Mouse (Mus musculus) neural tube, embryonic 15.5 days (tissue): ENCODE results near the gene Bcl9l. TPM values are rescaled to one million over a fixed set of nuclear protein-coding genes. Genes with fewer than 3 reads are reported as not detected.

ENCODE experiments used
- ATAC-seq: fragments of 200-750 bp; cut with Nextera tagmentation; 2 replicates; pipeline ENCODE4 v1.8.0; 2017; ENCODE audit warnings: mild to moderate bottlenecking, moderate TSS enrichment, moderate library complexity; ENCODE audit not compliant: low FRiP score
- H3K27ac ChIP-seq: fragments of 300-500 bp; sonication (generic); replicated peaks from 2 replicates; pipeline ENCODE4 v1.5.1; 2015; ENCODE audit warnings: mild to moderate bottlenecking, inconsistent platforms
- H3K27me3 ChIP-seq: fragments of 300-500 bp; sonication (generic); replicated peaks from 2 replicates; pipeline ENCODE4 v1.6.1; 2015; ENCODE audit warnings: inconsistent platforms
- H3K36me3 ChIP-seq: fragments of 300-500 bp; sonication (generic); 2 replicates; pipeline ENCODE4 v1.6.1; 2015; ENCODE audit warnings: inconsistent platforms
- H3K4me1 ChIP-seq: fragments of 300-500 bp; sonication (generic); 2 replicates; pipeline ENCODE4 v1.6.1; 2015; ENCODE audit warnings: inconsistent platforms
- H3K4me2 ChIP-seq: fragments of 300-500 bp; sonication (generic); 2 replicates; pipeline ENCODE4 v1.6.1; 2015; ENCODE audit warnings: inconsistent platforms, mild to moderate bottlenecking, moderate library complexity
- H3K4me3 ChIP-seq: fragments of 300-500 bp; sonication (generic); replicated peaks from 2 replicates; pipeline ENCODE4 v1.5.1; 2015; ENCODE audit warnings: mild to moderate bottlenecking, inconsistent platforms
- H3K9ac ChIP-seq: fragments of 300-500 bp; sonication (generic); replicated peaks from 2 replicates; pipeline ENCODE4 v1.6.1; 2015; ENCODE audit warnings: mild to moderate bottlenecking, inconsistent platforms
- H3K9me3 ChIP-seq: fragments of 300-500 bp; sonication (generic); replicated peaks from 2 replicates; pipeline ENCODE4 v1.6.1; 2016; ENCODE audit warnings: inconsistent platforms
- WGBS: fragments of 180-500 bp; shearing (Covaris S2); methylation state at CpG from one replicate; pipeline ENCODE4 v1.1.7; 2015; ENCODE audit warnings: mixed read lengths; 5-methylcytosine and 5-hydroxymethylcytosine counted together
- polyA plus RNA-seq: library from polyadenylated mRNA; unstranded; fragments of >200 nt; fragmentation: Nextera tagmentation; extraction: Ambion mirVana; gene quantifications from 2 replicates; pipeline ENCODE4 v1.2.1, GENCODE M21; 2015

The Bcl9l gene
- polyA plus RNA-seq, 1 experiment from 2014 or later: 9.7 TPM

GRCm38 (mm10) chr9:44518068-44518467, 35.4 kb downstream of the Bcl9l start:
- no peak for ATAC-seq
- Histone ChIP-seq H3K4me2 (no peak overlapping the region), H3K9ac (no peak overlapping the region), H3K27ac (no peak overlapping the region), H3K36me3 (no peaks in the 10 kb centered on the region), H3K4me3 (no peak overlapping the region), H3K27me3 (no peaks in the 10 kb centered on the region), H3K9me3 (no peaks in the 10 kb centered on the region), H3K4me1 (0 out of 2 replicates have a peak, but pooled peaks cover 4% of the 10 kb centered on the region)
- 66% methylated on average over 7 of the region's 7 CpGs for WGBS

GRCm38 (mm10) chr9:44521927-44522326, 39.3 kb downstream of the Bcl9l start:
- no peak overlapping the region for H3K4me2 ChIP-seq
- H3K9me3 ChIP-seq: no peaks in the 10 kb centered on the region
- H3K4me1 ChIP-seq: 0 out of 2 replicates have a peak, but pooled peaks cover 4% of the 10 kb centered on the region
- H3K27ac ChIP-seq: no peak overlapping the region
- WGBS: 86% methylated on average over 10 of the region's 10 CpGs
- no peaks in the 10 kb centered on the region for H3K27me3 ChIP-seq
- no peak overlapping the region for H3K4me3 ChIP-seq
- H3K36me3 ChIP-seq: no peaks in the 10 kb centered on the region
- H3K9ac ChIP-seq: no peak overlapping the region
- ATAC-seq: no peak

GRCm38 (mm10) chr9:44523686-44524085, 41.1 kb downstream of the Bcl9l start:
- H3K27ac ChIP-seq: no peak overlapping the region
- no peaks in the 10 kb centered on the region for H3K4me1 ChIP-seq
- no peak overlapping the region for H3K4me2 ChIP-seq
- H3K27me3 ChIP-seq: no peaks in the 10 kb centered on the region
- no peak for ATAC-seq
- WGBS: 70% methylated on average over 5 of the region's 5 CpGs
- no peaks in the 10 kb centered on the region for H3K9me3 ChIP-seq
- no peak overlapping the region for H3K9ac ChIP-seq
- H3K4me3 ChIP-seq: no peak overlapping the region
- no peaks in the 10 kb centered on the region for H3K36me3 ChIP-seq

GRCm38 (mm10) chr9:44524235-44524826, 41.7 kb downstream of the Bcl9l start:
- Histone ChIP-seq H3K9me3 (no peaks in the 10 kb centered on the region), H3K9ac (no peak overlapping the region), H3K27ac (no peak overlapping the region), H3K36me3 (no peaks in the 10 kb centered on the region), H3K27me3 (no peaks in the 10 kb centered on the region), H3K4me3 (no peak overlapping the region), H3K4me2 (no peak overlapping the region), H3K4me1 (no peaks in the 10 kb centered on the region)
- no peak for ATAC-seq
- 81% methylated on average over 5 of the region's 5 CpGs for WGBS

- H3K9ac ChIP-seq: no peak overlapping the region
- no peaks in the 10 kb centered on the region for H3K4me1 ChIP-seq
- H3K27me3 ChIP-seq: no peaks in the 10 kb centered on the region
- no peak overlapping the region for H3K4me2 ChIP-seq
- no peak overlapping the region for H3K4me3 ChIP-seq
- H3K36me3 ChIP-seq: no peaks in the 10 kb centered on the region
- H3K9me3 ChIP-seq: no peaks in the 10 kb centered on the region
- WGBS: 90% methylated on average over 3 of the region's 3 CpGs
- no peak for ATAC-seq
- no peak overlapping the region for H3K27ac ChIP-seq
Measured at GRCm38 (mm10) chr9:44525001-44525400, 42.4 kb downstream of the Bcl9l start.

GRCm38 (mm10) chr9:44525589-44525988, 43.0 kb downstream of the Bcl9l start:
- no peak overlapping the region for H3K4me2 ChIP-seq
- no peak overlapping the region for H3K9ac ChIP-seq
- H3K27me3 ChIP-seq: no peaks in the 10 kb centered on the region
- WGBS: 90% methylated on average over 8 of the region's 8 CpGs
- no peak for ATAC-seq
- no peaks in the 10 kb centered on the region for H3K36me3 ChIP-seq
- no peak overlapping the region for H3K4me3 ChIP-seq
- no peaks in the 10 kb centered on the region for H3K9me3 ChIP-seq
- no peak overlapping the region for H3K27ac ChIP-seq
- no peaks in the 10 kb centered on the region for H3K4me1 ChIP-seq

- H3K27ac ChIP-seq: no peak overlapping the region
- no peaks in the 10 kb centered on the region for H3K27me3 ChIP-seq
- no peak for ATAC-seq
- no peak overlapping the region for H3K4me2 ChIP-seq
- H3K4me3 ChIP-seq: no peak overlapping the region
- no peak overlapping the region for H3K9ac ChIP-seq
- 58% methylated on average over 9 of the region's 9 CpGs for WGBS
- no peaks in the 10 kb centered on the region for H3K9me3 ChIP-seq
- H3K4me1 ChIP-seq: no peaks in the 10 kb centered on the region
- H3K36me3 ChIP-seq: no peaks in the 10 kb centered on the region
Measured at GRCm38 (mm10) chr9:44526337-44527112, 43.9 kb downstream of the Bcl9l start.

- no peaks in the 10 kb centered on the region for H3K4me1 ChIP-seq
- ATAC-seq: no peak
- H3K27me3 ChIP-seq: no peaks in the 10 kb centered on the region
- no peak overlapping the region for H3K4me2 ChIP-seq
- no peak overlapping the region for H3K9ac ChIP-seq
- no peak overlapping the region for H3K27ac ChIP-seq
- H3K4me3 ChIP-seq: no peak overlapping the region
- 87% methylated on average over 8 of the region's 8 CpGs for WGBS
- no peaks in the 10 kb centered on the region for H3K9me3 ChIP-seq
- H3K36me3 ChIP-seq: no peaks in the 10 kb centered on the region
Measured at GRCm38 (mm10) chr9:44528340-44528739, 45.7 kb downstream of the Bcl9l start.

GRCm38 (mm10) chr9:44532991-44533580, 50.5 kb downstream of the Bcl9l start:
- Histone ChIP-seq H3K27ac (no peak overlapping the region), H3K9ac (no peak overlapping the region), H3K4me1 (no peaks in the 10 kb centered on the region), H3K4me3 (no peak overlapping the region), H3K9me3 (no peaks in the 10 kb centered on the region), H3K4me2 (no peak overlapping the region), H3K36me3 (no peaks in the 10 kb centered on the region), H3K27me3 (no peaks in the 10 kb centered on the region)
- WGBS: 90% methylated on average over 6 of the region's 6 CpGs
- ATAC-seq: no peak

- Histone ChIP-seq H3K4me1 (no peaks in the 10 kb centered on the region), H3K9me3 (no peaks in the 10 kb centered on the region), H3K9ac (no peak overlapping the region), H3K36me3 (no peaks in the 10 kb centered on the region), H3K27ac (no peak overlapping the region), H3K4me2 (no peak overlapping the region), H3K27me3 (no peaks in the 10 kb centered on the region), H3K4me3 (no peak overlapping the region)
- no peak for ATAC-seq
- 78% methylated on average over 19 of the region's 19 CpGs for WGBS
Measured at GRCm38 (mm10) chr9:44537625-44538301, 55.1 kb downstream of the Bcl9l start.

- H3K36me3 ChIP-seq: no peaks in the 10 kb centered on the region
- H3K9me3 ChIP-seq: no peaks in the 10 kb centered on the region
Measured at GRCm38 (mm10) chr9:44539816-44540421, 57.3 kb downstream of the Bcl9l start.

More at GRCm38 (mm10) chr9:44539816-44540421, 57.3 kb downstream of the Bcl9l start:
- WGBS: 41% methylated on average over 2 of the region's 2 CpGs
- Histone ChIP-seq H3K9ac (no peak overlapping the region), H3K27ac (no peak overlapping the region), H3K4me1 (no peaks in the 10 kb centered on the region), H3K4me3 (no peak overlapping the region), H3K4me2 (no peak overlapping the region), H3K27me3 (no peaks in the 10 kb centered on the region)
- ATAC-seq: no peak
